Mouse (Mus musculus) midbrain, postnatal 0 days (tissue): ENCODE results near the gene Sipa1l1. TPM values are rescaled to one million over a fixed set of nuclear protein-coding genes. Genes with fewer than 3 reads are reported as not detected.

Experiments used
- ATAC-seq: fragments of 200-750 bp; cut with Nextera tagmentation; 2 replicates; pipeline ENCODE4 v1.8.0; 2017; ENCODE audit warnings: moderate number of reproducible peaks, mild to moderate bottlenecking, moderate TSS enrichment, moderate library complexity; ENCODE audit not compliant: low FRiP score
- DNase-seq: peaks from one replicate; pipeline ENCODE4 v3.0.0-alpha.2; 2015; ENCODE audit warnings: low spot score
- H3K27ac ChIP-seq: fragments of 300-500 bp; sonication (generic); 2 replicates; pipeline ENCODE4 v1.5.1; 2014; ENCODE audit warnings: low read depth, mild to moderate bottlenecking, low read length, mixed read lengths
- H3K27me3 ChIP-seq: fragments of 300-500 bp; sonication (generic); 2 replicates; pipeline ENCODE4 v1.6.1; 2014; ENCODE audit warnings: low read length, control low read depth, mixed read lengths; ENCODE audit not compliant: insufficient read depth
- H3K36me3 ChIP-seq: fragments of 300-500 bp; sonication (generic); 2 replicates; pipeline ENCODE4 v1.6.1; 2014; ENCODE audit warnings: low read length, control low read depth, mixed read lengths; ENCODE audit not compliant: insufficient read depth
- H3K4me1 ChIP-seq: fragments of 300-500 bp; sonication (generic); 2 replicates; pipeline ENCODE4 v1.6.1; 2014; ENCODE audit warnings: mild to moderate bottlenecking, control low read depth, antibody characterized with exemption, low read length, mixed read lengths; ENCODE audit not compliant: insufficient read depth
- H3K4me2 ChIP-seq: fragments of 300-500 bp; sonication (generic); 2 replicates; pipeline ENCODE4 v1.6.1; 2014; ENCODE audit warnings: low read depth, mild to moderate bottlenecking, low read length, mixed read lengths; ENCODE audit not compliant: poor library complexity, severe bottlenecking
- H3K4me3 ChIP-seq: fragments of 300-500 bp; sonication (generic); 2 replicates; pipeline ENCODE4 v1.5.1; 2014; ENCODE audit warnings: low read depth, mild to moderate bottlenecking, low read length, moderate library complexity
- H3K9ac ChIP-seq: fragments of 300-500 bp; sonication (generic); replicated peaks from 2 replicates; pipeline ENCODE4 v1.6.1; 2014; ENCODE audit warnings: mild to moderate bottlenecking, low read length, moderate library complexity, mixed read lengths; ENCODE audit not compliant: poor library complexity, severe bottlenecking
- H3K9me3 ChIP-seq: fragments of 300-500 bp; sonication (generic); 2 replicates; pipeline ENCODE4 v1.6.1; 2016; ENCODE audit warnings: low read length, control low read depth
- CTCF ChIP-seq: IDR thresholded peaks from 2 replicates; pipeline ENCODE4 v1.5.1; 2016; ENCODE audit warnings: antibody characterized with exemption, mild to moderate bottlenecking
- WGBS: fragments of 180-500 bp; shearing (Covaris S2); extraction: QIAGEN DNeasy Blood & Tissue Kit; methylation state at CpG from one replicate; pipeline ENCODE4 v1.1.7; 2014; 5-methylcytosine and 5-hydroxymethylcytosine counted together
- polyA plus RNA-seq: library from polyadenylated mRNA; unstranded; fragments of >200 nt; fragmentation: Nextera tagmentation; extraction: Ambion mirVana; gene quantifications from 2 replicates; pipeline ENCODE4 v1.2.1, GENCODE M21; 2015
- total RNA-seq: library from RNA; depleted of rRNA; stranded (reverse); fragments of >200 nt; gene quantifications from 2 replicates; pipeline ENCODE4 v1.2.3, GENCODE M21; 2014

Gene Sipa1l1
- total and polyA plus RNA-seq, 2 experiments from 2014 or later = 7.1 to 22.2 TPM

DNA sequence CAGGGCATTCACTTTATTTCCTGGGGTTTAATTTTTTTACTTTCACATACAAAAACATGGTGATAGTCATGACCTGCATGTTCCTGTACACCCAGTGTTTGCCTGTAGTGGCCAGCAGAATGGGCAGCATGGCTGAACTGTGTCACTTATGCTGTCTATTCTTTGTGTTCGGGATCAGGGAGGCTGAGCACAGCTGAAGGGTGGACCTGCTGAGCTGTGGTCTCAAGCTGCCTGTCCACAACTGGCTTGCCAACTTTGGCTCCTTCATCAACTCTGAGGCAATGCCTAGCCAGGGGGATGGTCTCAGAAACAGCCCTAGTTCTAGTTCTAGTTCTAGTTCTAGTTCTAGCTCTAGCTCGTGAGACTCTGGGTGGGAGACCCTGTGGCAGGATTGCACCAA lies 142.5 kb downstream of the Sipa1l1 start:
- DNase-seq (no peak), ATAC-seq (no peak)
- H3K4me1 ChIP-seq = no peaks in the 10 kb centered on the region
- no peak overlapping the region for H3K4me3 ChIP-seq
- 67% methylated on average over 2 of the region's 2 CpGs for WGBS
- no peak for TF ChIP-seq CTCF
- H3K36me3 ChIP-seq = no peaks in the 10 kb centered on the region
- H3K9ac ChIP-seq = no peak overlapping the region
- no peak overlapping the region for H3K27ac ChIP-seq
- no peak overlapping the region for H3K4me2 ChIP-seq
- no peaks in the 10 kb centered on the region for H3K9me3 ChIP-seq
- no peaks in the 10 kb centered on the region for H3K27me3 ChIP-seq

DNA sequence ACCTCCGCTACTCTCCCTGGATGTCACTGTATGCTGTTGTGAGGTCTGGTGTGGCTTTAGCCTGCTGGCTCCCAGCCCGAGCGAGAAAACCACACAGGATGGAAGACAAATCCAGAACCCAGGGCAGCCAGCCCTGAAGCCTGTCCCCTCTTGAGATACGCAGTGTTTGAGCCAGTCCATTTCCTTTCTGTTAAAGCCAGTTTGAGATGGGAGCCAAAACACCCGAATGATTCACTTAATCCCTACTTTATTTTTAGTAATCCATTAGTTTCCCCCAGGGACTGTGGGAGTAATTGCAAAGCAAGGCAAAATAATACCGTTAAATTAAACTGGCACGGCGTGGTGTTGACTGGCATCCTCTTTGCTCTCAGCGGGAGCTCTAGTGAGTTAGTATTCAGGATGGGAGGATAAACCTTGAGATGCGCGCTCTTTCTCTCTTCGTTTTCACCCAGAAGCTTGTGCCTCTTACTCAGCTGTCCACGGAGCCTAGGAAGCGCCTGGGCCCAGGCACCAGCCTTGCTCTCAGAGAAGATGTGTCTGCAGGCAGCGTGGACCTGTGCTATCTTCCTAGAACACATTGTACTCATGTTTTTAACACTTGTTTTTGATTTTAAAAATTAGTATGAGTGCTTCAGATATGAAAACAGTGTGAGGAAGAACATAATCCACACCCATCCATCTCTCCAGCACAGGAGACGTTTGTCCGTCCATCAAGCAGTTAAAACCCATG lies 143.1 kb downstream of the Sipa1l1 start:
- ATAC-seq = 0 out of 2 replicates have a peak, but pooled peaks have one; percentile 20
- H3K4me3 ChIP-seq = no peak overlapping the region
- no peaks in the 10 kb centered on the region for H3K9me3 ChIP-seq
- H3K36me3 ChIP-seq = no peaks in the 10 kb centered on the region
- TF ChIP-seq CTCF = no peak
- H3K4me1 ChIP-seq = no peaks in the 10 kb centered on the region
- peak; percentile 85 for DNase-seq
- no peak overlapping the region for H3K27ac ChIP-seq
- no peaks in the 10 kb centered on the region for H3K27me3 ChIP-seq
- 0 out of 2 replicates have a peak overlapping the region, but pooled peaks have one; percentile 15 for H3K4me2 ChIP-seq
- no peak overlapping the region for H3K9ac ChIP-seq
- 35% methylated on average over 17 of the region's 17 CpGs for WGBS

DNA sequence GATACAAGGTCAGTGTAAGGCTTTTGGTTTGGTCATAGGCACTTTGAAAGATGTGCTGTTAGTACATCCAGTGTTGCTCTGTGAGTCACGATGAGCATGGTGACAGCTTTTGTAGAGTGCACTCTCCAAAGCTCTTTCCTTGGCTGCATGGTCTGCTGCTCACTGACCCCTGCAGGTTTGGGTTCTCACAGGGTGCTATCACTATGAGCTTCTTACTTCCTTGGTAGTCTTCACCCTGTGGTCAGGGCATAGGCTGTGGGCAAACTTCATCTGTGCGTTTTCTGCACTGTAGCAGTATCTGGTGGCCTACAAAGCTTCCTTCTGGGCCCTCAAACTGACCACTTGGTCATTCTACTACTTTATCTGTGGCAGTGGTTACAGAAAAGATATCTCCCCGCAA lies 144.0 kb downstream of the Sipa1l1 start:
- ATAC-seq = no peak
- Histone ChIP-seq H3K4me1 (no peaks in the 10 kb centered on the region), H3K36me3 (no peaks in the 10 kb centered on the region), H3K4me2 (no peak overlapping the region), H3K4me3 (no peak overlapping the region), H3K9ac (no peak overlapping the region), H3K9me3 (no peaks in the 10 kb centered on the region), H3K27ac (no peak overlapping the region), H3K27me3 (no peaks in the 10 kb centered on the region)
- DNase-seq = no peak
- 93% methylated on average over 3 of the region's 3 CpGs for WGBS
- TF ChIP-seq CTCF = no peak

DNA sequence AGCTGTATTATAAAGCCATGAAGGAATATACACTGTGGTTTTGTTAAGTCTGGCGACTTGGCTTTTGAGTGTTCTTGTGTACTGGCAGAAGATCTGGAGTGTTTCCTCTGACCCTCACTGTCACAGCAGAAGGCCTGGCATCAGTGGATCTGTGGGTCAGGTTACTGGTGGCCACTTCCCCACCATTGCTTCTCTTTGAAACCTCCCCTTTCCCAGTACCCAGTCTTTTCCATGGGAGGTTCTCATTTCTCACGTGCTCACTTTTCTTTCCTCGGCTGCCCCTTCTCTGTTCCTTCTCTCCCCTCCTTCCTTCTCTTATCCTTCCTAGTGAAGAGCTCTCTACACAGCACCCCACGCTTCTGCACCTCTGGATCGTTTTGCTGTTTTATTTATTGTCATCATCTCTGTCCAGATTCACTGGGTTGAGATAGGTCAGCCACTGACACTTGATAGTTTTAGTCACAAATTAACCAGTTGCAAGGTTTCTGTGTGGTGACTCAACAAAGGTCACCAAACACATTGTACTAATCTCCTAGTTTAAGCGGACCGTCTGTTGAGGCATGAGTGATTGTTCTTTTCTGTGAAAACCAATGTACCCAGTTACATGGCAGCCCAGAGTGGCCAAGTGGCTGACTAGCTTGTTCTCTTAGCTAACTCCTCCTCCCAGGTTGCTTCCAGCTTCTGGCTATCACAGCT lies 150.5 kb downstream of the Sipa1l1 start:
- Histone ChIP-seq H3K9me3 (no peaks in the 10 kb centered on the region), H3K27ac (no peak overlapping the region), H3K36me3 (no peaks in the 10 kb centered on the region), H3K27me3 (no peaks in the 10 kb centered on the region), H3K4me3 (no peak overlapping the region), H3K4me2 (no peak overlapping the region), H3K4me1 (no peaks in the 10 kb centered on the region), H3K9ac (no peak overlapping the region)
- no peak for TF ChIP-seq CTCF
- WGBS = 92% methylated on average over 7 of the region's 7 CpGs
- DNase-seq (no peak), ATAC-seq (no peak)

DNA sequence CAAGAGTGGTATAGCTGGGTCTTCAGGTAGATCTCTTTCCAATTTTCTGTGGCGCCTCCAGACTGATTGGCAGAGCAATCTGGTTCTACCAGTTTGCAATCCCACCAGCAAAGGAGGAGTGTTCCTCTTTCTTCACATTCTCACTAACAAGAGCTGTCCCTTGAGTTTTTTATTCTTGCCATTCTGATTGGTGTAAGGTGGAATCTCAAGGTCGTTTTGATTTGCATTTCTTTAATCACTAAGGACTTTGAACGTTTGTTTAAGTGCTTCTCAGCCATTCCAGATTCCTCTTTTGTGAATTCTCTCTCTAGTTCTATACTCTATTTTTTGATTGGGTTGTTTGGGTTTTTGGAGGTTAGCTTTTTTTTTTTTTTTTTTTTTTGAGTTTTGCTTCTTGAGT lies 151.1 kb downstream of the Sipa1l1 start:
- Histone ChIP-seq H3K4me2 (no peak overlapping the region), H3K9ac (no peak overlapping the region), H3K4me1 (no peaks in the 10 kb centered on the region), H3K27me3 (no peaks in the 10 kb centered on the region), H3K36me3 (no peaks in the 10 kb centered on the region), H3K9me3 (no peaks in the 10 kb centered on the region), H3K4me3 (no peak overlapping the region), H3K27ac (no peak overlapping the region)
- DNase-seq (no peak), ATAC-seq (no peak)
- no peak for TF ChIP-seq CTCF
- WGBS = 58% methylated on average over 3 of the region's 3 CpGs

DNA sequence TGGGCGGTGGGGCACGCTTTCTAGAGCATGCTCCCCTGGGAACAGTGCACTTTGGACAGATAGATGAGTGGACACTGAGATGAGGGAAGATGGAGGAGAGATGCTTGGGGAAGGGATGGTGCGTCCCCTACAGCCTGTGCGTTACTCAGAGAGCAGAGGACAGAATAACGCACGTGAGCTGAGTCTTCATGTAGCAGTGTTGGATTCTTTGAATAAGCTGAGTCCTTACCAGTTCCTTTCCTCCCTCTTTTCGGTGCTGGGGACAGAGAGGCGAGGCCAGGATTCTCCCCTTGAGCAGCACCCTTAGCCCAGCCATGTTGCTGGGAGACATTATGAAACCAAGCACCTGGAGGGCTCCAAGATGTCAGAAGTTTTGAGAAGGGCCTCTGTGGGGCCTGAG lies 152.3 kb downstream of the Sipa1l1 start:
- H3K4me2 ChIP-seq = no peak overlapping the region
- DNase-seq (no peak), ATAC-seq (no peak)
- H3K27ac ChIP-seq = no peak overlapping the region
- TF ChIP-seq CTCF = no peak
- no peaks in the 10 kb centered on the region for H3K36me3 ChIP-seq
- H3K27me3 ChIP-seq = no peaks in the 10 kb centered on the region
- no peak overlapping the region for H3K9ac ChIP-seq
- no peak overlapping the region for H3K4me3 ChIP-seq
- 80% methylated on average over 8 of the region's 8 CpGs for WGBS
- H3K4me1 ChIP-seq = no peaks in the 10 kb centered on the region
- H3K9me3 ChIP-seq = no peaks in the 10 kb centered on the region
